Mouse (Mus musculus) kidney, embryonic 14.5 days (tissue): Measurements from ENCODE around the gene Aars2. TPM values are rescaled to one million over a fixed set of nuclear protein-coding genes. Genes with fewer than 3 reads are reported as not detected.

Source experiments
- ATAC-seq: fragments of 200-750 bp; cut with Nextera tagmentation; 2 replicates; pipeline ENCODE4 v1.8.0; 2017; ENCODE audit warnings: moderate number of reproducible peaks, mild to moderate bottlenecking, moderate TSS enrichment, moderate library complexity; ENCODE audit not compliant: low FRiP score, low TSS enrichment
- H3K27ac ChIP-seq: fragments of 300-500 bp; sonication (generic); 2 replicates; pipeline ENCODE4 v1.5.1; 2014; ENCODE audit warnings: low read depth, mild to moderate bottlenecking, low read length, moderate library complexity, mixed read lengths
- H3K27me3 ChIP-seq: fragments of 300-500 bp; sonication (generic); 2 replicates; pipeline ENCODE4 v1.6.1; 2014; ENCODE audit warnings: mild to moderate bottlenecking, low read length; ENCODE audit not compliant: control insufficient read depth, insufficient read depth
- H3K36me3 ChIP-seq: fragments of 300-500 bp; sonication (generic); 2 replicates; pipeline ENCODE4 v1.6.1; 2014; ENCODE audit warnings: low read length, mixed read lengths; ENCODE audit not compliant: control insufficient read depth, insufficient read depth
- H3K4me1 ChIP-seq: fragments of 300-500 bp; sonication (generic); 2 replicates; pipeline ENCODE4 v1.6.1; 2014; ENCODE audit warnings: low read length, mixed read lengths; ENCODE audit not compliant: control insufficient read depth, insufficient read depth
- H3K4me2 ChIP-seq: fragments of 300-500 bp; sonication (generic); replicated peaks from 2 replicates; pipeline ENCODE4 v1.6.1; 2014; ENCODE audit warnings: low read depth, mild to moderate bottlenecking, low read length
- H3K4me3 ChIP-seq: fragments of 300-500 bp; sonication (generic); 2 replicates; pipeline ENCODE4 v1.5.1; 2014; ENCODE audit warnings: mild to moderate bottlenecking, low read length
- H3K9ac ChIP-seq: fragments of 300-500 bp; sonication (generic); 2 replicates; pipeline ENCODE4 v1.6.1; 2014; ENCODE audit warnings: low read depth, mild to moderate bottlenecking, low read length, moderate library complexity
- H3K9me3 ChIP-seq: fragments of 300-500 bp; sonication (generic); 2 replicates; pipeline ENCODE4 v1.6.1; 2016; ENCODE audit warnings: low read length; ENCODE audit not compliant: control insufficient read depth
- WGBS: fragments of 180-500 bp; shearing (Covaris S2); extraction: QIAGEN DNeasy Blood & Tissue Kit; methylation state at CpG from one replicate; pipeline ENCODE4 v1.1.7; 2014; 5-methylcytosine and 5-hydroxymethylcytosine counted together
- polyA plus RNA-seq: library from polyadenylated mRNA; unstranded; fragments of >200 nt; fragmentation: Nextera tagmentation; extraction: Ambion mirVana; gene quantifications from 2 replicates; pipeline ENCODE4 v1.2.1, GENCODE M21; 2014

Aars2 gene
- 11.8 and 18.5 TPM in 2 replicates for polyA plus RNA-seq

- ATAC-seq = peak; percentile 93
- Histone ChIP-seq H3K36me3 (peaks cover 19% of the 10 kb centered on the region; the same call in 1 of the 2 replicates), H3K9ac (peak within 1 kb of the TSS; percentile 72), H3K4me3 (peak within 1 kb of the TSS; percentile 78), H3K4me2 (peak within 1 kb of the TSS; percentile 40), H3K4me1 (no peaks in the 10 kb centered on the region), H3K9me3 (no peaks in the 10 kb centered on the region), H3K27ac (0 out of 2 replicates have a peak within 1 kb of the TSS, but pooled peaks have one; percentile 53), H3K27me3 (no peaks in the 10 kb centered on the region)
- under 1% methylated on average over 42 of the region's 42 CpGs for WGBS
These were observed at the start of gene Aars2 for GRCm38 (mm10) chr17:45506700-45507189. Gene Aars2 (plus strand): TSS chr17:45506841.

GRCm38 (mm10) chr17:45457487-45457886 is 49.2 kb upstream of the Aars2 start:
- 95% methylated on average over 5 of the region's 5 CpGs for WGBS
- no peak overlapping the region for H3K9ac ChIP-seq
- no peak overlapping the region for H3K4me3 ChIP-seq
- H3K9me3 ChIP-seq = no peaks in the 10 kb centered on the region
- H3K4me1 ChIP-seq = no peaks in the 10 kb centered on the region
- H3K27ac ChIP-seq = no peak overlapping the region
- no peaks in the 10 kb centered on the region for H3K27me3 ChIP-seq
- no peaks in the 10 kb centered on the region for H3K36me3 ChIP-seq
- ATAC-seq = no peak
- H3K4me2 ChIP-seq = no peak overlapping the region

- ATAC-seq = no peak
These were observed 48.1 kb upstream of the Aars2 start for GRCm38 (mm10) chr17:45458516-45458915.

GRCm38 (mm10) chr17:45459062-45459461 is 47.6 kb upstream of the Aars2 start:
- WGBS = 91% methylated on average over 8 of the region's 8 CpGs
- no peak overlapping the region for H3K9ac ChIP-seq
- no peaks in the 10 kb centered on the region for H3K27me3 ChIP-seq
- no peak overlapping the region for H3K27ac ChIP-seq
- no peak for ATAC-seq
- no peaks in the 10 kb centered on the region for H3K9me3 ChIP-seq
- no peaks in the 10 kb centered on the region for H3K36me3 ChIP-seq
- H3K4me3 ChIP-seq = no peak overlapping the region
- H3K4me1 ChIP-seq = no peaks in the 10 kb centered on the region
- H3K4me2 ChIP-seq = no peak overlapping the region

More at GRCm38 (mm10) chr17:45458516-45458915, 48.1 kb upstream of the Aars2 start:
- Histone ChIP-seq H3K36me3 (no peaks in the 10 kb centered on the region), H3K4me1 (no peaks in the 10 kb centered on the region), H3K9me3 (no peaks in the 10 kb centered on the region), H3K9ac (no peak overlapping the region), H3K27me3 (no peaks in the 10 kb centered on the region), H3K4me2 (no peak overlapping the region), H3K27ac (no peak overlapping the region), H3K4me3 (no peak overlapping the region)
- WGBS = 80% methylated on average over 4 of the region's 4 CpGs

- Histone ChIP-seq H3K4me1 (no peaks in the 10 kb centered on the region), H3K9me3 (0 out of 2 replicates have a peak, but pooled peaks cover 3% of the 10 kb centered on the region), H3K27me3 (no peaks in the 10 kb centered on the region), H3K36me3 (no peaks in the 10 kb centered on the region), H3K4me2 (no peak overlapping the region), H3K4me3 (no peak overlapping the region), H3K9ac (no peak overlapping the region), H3K27ac (no peak overlapping the region)
- no peak for ATAC-seq
- WGBS = 95% methylated on average over 4 of the region's 4 CpGs
These were observed 44.1 kb upstream of the Aars2 start for GRCm38 (mm10) chr17:45462506-45462905.

GRCm38 (mm10) chr17:45464255-45464654 is 42.4 kb upstream of the Aars2 start:
- Histone ChIP-seq H3K27ac (no peak overlapping the region), H3K4me3 (no peak overlapping the region), H3K4me1 (no peaks in the 10 kb centered on the region), H3K4me2 (no peak overlapping the region), H3K9me3 (0 out of 2 replicates have a peak, but pooled peaks cover 3% of the 10 kb centered on the region), H3K9ac (no peak overlapping the region), H3K36me3 (no peaks in the 10 kb centered on the region), H3K27me3 (no peaks in the 10 kb centered on the region)
- ATAC-seq = no peak
- WGBS = 87% methylated on average over 9 of the region's 9 CpGs

- Histone ChIP-seq H3K4me3 (no peak overlapping the region), H3K4me2 (no peak overlapping the region), H3K36me3 (no peaks in the 10 kb centered on the region), H3K4me1 (no peaks in the 10 kb centered on the region), H3K9ac (no peak overlapping the region), H3K27me3 (no peaks in the 10 kb centered on the region), H3K27ac (no peak overlapping the region), H3K9me3 (peaks cover 5% of the 10 kb centered on the region; the same call in 1 of the 2 replicates)
- ATAC-seq = no peak
- WGBS = 64% methylated on average over 2 of the region's 2 CpGs
These were observed 39.9 kb upstream of the Aars2 start for GRCm38 (mm10) chr17:45466701-45467100.

GRCm38 (mm10) chr17:45468302-45468701 is 38.3 kb upstream of the Aars2 start:
- no peaks in the 10 kb centered on the region for H3K36me3 ChIP-seq
- 85% methylated on average over 5 of the region's 5 CpGs for WGBS
- H3K4me2 ChIP-seq = no peak overlapping the region
- H3K27ac ChIP-seq = no peak overlapping the region
- no peaks in the 10 kb centered on the region for H3K4me1 ChIP-seq
- no peaks in the 10 kb centered on the region for H3K27me3 ChIP-seq
- ATAC-seq = no peak
- no peak overlapping the region for H3K9ac ChIP-seq
- H3K4me3 ChIP-seq = no peak overlapping the region
- peaks cover 5% of the 10 kb centered on the region; the same call in 1 of the 2 replicates for H3K9me3 ChIP-seq

- WGBS = 84% methylated on average over 7 of the region's 7 CpGs
- H3K4me3 ChIP-seq = no peak overlapping the region
- no peak overlapping the region for H3K9ac ChIP-seq
- no peaks in the 10 kb centered on the region for H3K4me1 ChIP-seq
- H3K36me3 ChIP-seq = no peaks in the 10 kb centered on the region
- H3K27ac ChIP-seq = no peak overlapping the region
- H3K9me3 ChIP-seq = peaks cover 5% of the 10 kb centered on the region; the same call in 1 of the 2 replicates
- H3K4me2 ChIP-seq = no peak overlapping the region
- peaks cover 11% of the 10 kb centered on the region; the same call in 1 of the 2 replicates for H3K27me3 ChIP-seq
- no peak for ATAC-seq
These were observed 35.9 kb upstream of the Aars2 start for GRCm38 (mm10) chr17:45470726-45471125.
